Mouse (Mus musculus) central nervous system, embryonic 14 days (tissue): ENCODE results near the gene C130074G19Rik. TPM values are rescaled to one million over a fixed set of nuclear protein-coding genes. Genes with fewer than 3 reads are reported as not detected.

Experiments
- polyA plus RNA-seq: library from polyadenylated mRNA; depleted of rRNA; stranded (reverse); fragments of >200 nt; gene quantifications from 2 replicates; pipeline ENCODE4 v1.2.3, GENCODE M21; 2012; rRNA removed

C130074G19Rik gene
- polyA plus RNA-seq: 7.1 and 8.7 TPM in 2 replicates

GRCm38 (mm10) chr1:184882281-184883268 is at the start of gene C130074G19Rik:
C130074G19Rik (minus strand) TSS chr1:184883218.

GRCm38 (mm10) chr1:184846092-184846750 is 36.8 kb downstream of the C130074G19Rik start, which contains the start of gene Marc2:
Marc2 (minus strand) TSS chr1:184846451.

Other genes starting within 250 kb of the C130074G19Rik start
- gene Hlx, start 150.6 kb downstream of the C130074G19Rik start, polyA plus RNA-seq: 1.2 and 3.1 TPM in 2 replicates
- 0.11 TPM in 1 of 2 replicates, not detected in the other for gene Marc1, start 71.9 kb downstream of the C130074G19Rik start, polyA plus RNA-seq
- 49.3 and 54.3 TPM in 2 replicates for gene Marc2, start 36.8 kb downstream of the C130074G19Rik start, polyA plus RNA-seq
- 45.1 and 46.1 TPM in 2 replicates for gene Mark1, start 116.4 kb upstream of the C130074G19Rik start, polyA plus RNA-seq